Mouse (Mus musculus) ES-E14 (cell line): Measurements from ENCODE around the gene Ube2o. TPM values are rescaled to one million over a fixed set of nuclear protein-coding genes. Genes with fewer than 3 reads are reported as not detected.

Source experiments
- DNase-seq: peaks from one replicate; pipeline ENCODE4 v3.0.0-alpha.2; 2013; ENCODE audit warnings: low read depth, low spot score
- H3K27ac ChIP-seq: 2 replicates; pipeline ENCODE4 v1.5.1; 2012; ENCODE audit warnings: low read depth, mild to moderate bottlenecking, low read length, moderate library complexity, mixed read lengths; ENCODE audit not compliant: poor library complexity, insufficient read depth, severe bottlenecking
- H3K36me3 ChIP-seq: 2 replicates; pipeline ENCODE4 v1.6.1; 2012; ENCODE audit warnings: mild to moderate bottlenecking, low read length, moderate library complexity, mixed read lengths; ENCODE audit not compliant: control insufficient read depth, poor library complexity, insufficient read depth, severe bottlenecking
- H3K4me1 ChIP-seq, 2 experiments: fragments of 150-350 bp in 1 of 2; sonication (generic) in 1 of 2; 2 replicates each; pipeline ENCODE4 v1.6.1; 2012; ENCODE audit warnings: low read length in 2 of 2, mild to moderate bottlenecking in 1 of 2, mixed read lengths in 1 of 2; ENCODE audit not compliant: control insufficient read depth in 2 of 2, insufficient read depth in 2 of 2, poor library complexity in 1 of 2
- H3K4me3 ChIP-seq, 2 experiments: fragments of 150-350 bp in 1 of 2; sonication (generic) in 1 of 2; 2 replicates each; pipeline ENCODE4 v1.5.1; 2012; ENCODE audit warnings: low read length in 2 of 2, low read depth in 1 of 2, mild to moderate bottlenecking in 1 of 2, mixed read lengths in 1 of 2; ENCODE audit not compliant: insufficient read depth in 1 of 2, poor library complexity in 1 of 2, severe bottlenecking in 1 of 2
- H3K9ac ChIP-seq: 2 replicates; pipeline ENCODE4 v1.6.1; 2012; ENCODE audit warnings: low read depth, mild to moderate bottlenecking, low read length, mixed read lengths; ENCODE audit not compliant: poor library complexity, insufficient read depth, severe bottlenecking
- H3K9me3 ChIP-seq: fragments of 150-350 bp; sonication (generic); 2 replicates; pipeline ENCODE4 v1.6.1; 2012; ENCODE audit warnings: low read depth, mild to moderate bottlenecking, low read length; ENCODE audit not compliant: control insufficient read depth, insufficient read depth
- CHD2 ChIP-seq: IDR thresholded peaks from 2 replicates; pipeline ENCODE4 v1.6.1; 2014; ENCODE audit warnings: mild to moderate bottlenecking, low read depth, low read length, inconsistent platforms
- HCFC1 ChIP-seq: IDR thresholded peaks from 2 replicates; pipeline ENCODE4 v1.6.1; 2012; ENCODE audit warnings: low read length, inconsistent platforms, borderline replicate concordance; ENCODE audit not compliant: insufficient read depth
- MAFK ChIP-seq: IDR thresholded peaks from 2 replicates; pipeline ENCODE4 v1.6.1; 2014; ENCODE audit warnings: mild to moderate bottlenecking, low read depth, low read length, inconsistent platforms; ENCODE audit not compliant: insufficient read depth
- ZC3H11A ChIP-seq: IDR thresholded peaks from 2 replicates; pipeline ENCODE4 v1.6.1; 2012; ENCODE audit warnings: low read depth, mild to moderate bottlenecking, inconsistent platforms, low read length, borderline replicate concordance
- ZNF384 ChIP-seq: IDR thresholded peaks from 2 replicates; pipeline ENCODE4 v1.6.1; 2012; ENCODE audit warnings: low read depth, low read length, inconsistent platforms
- in situ Hi-C, 2 experiments: fragments of 600-800 bp; cut with MboI; formaldehyde crosslinking; loops; one replicate each; pipeline ENCODE4 v1.15.1; 2025; ENCODE audit warnings: low sequenced_read_pairs in 2 of 2, inconsistent platforms in 1 of 2; ENCODE audit not compliant: unreplicated experiment in 2 of 2
- total RNA-seq: library from RNA; depleted of rRNA; stranded (reverse); fragments of 300-350 nt; gene quantifications from 2 replicates; pipeline ENCODE4 v1.2.3, GENCODE M21; 2012

Ube2o gene
- total RNA-seq, 1 experiment: 45.2 TPM

- in situ Hi-C loops: no loop called here
- Histone ChIP-seq H3K4me3 (no peak overlapping the region), H3K27ac (no peak overlapping the region), H3K9ac (no peak overlapping the region), H3K36me3 (no peaks in the 10 kb centered on the region), H3K9me3 (no peaks in the 10 kb centered on the region), H3K4me1 (peaks cover 7 to 31% of the 10 kb centered on the region in 2 experiments)
- TF ChIP-seq ZNF384: no peak
- no peak for TF ChIP-seq CHD2
- no peak for TF ChIP-seq MAFK
- TF ChIP-seq ZC3H11A: no peak
- TF ChIP-seq HCFC1: no peak
- DNase-seq: no peak
Observed at GRCm38 (mm10) chr11:116589020-116589531, 7.8 kb upstream of the Ube2o start.

GRCm38 (mm10) chr11:116586801-116587631 lies 5.8 kb upstream of the Ube2o start:
- no peaks in the 10 kb centered on the region for H3K36me3 ChIP-seq
- TF ChIP-seq HCFC1: no peak
- no peak for TF ChIP-seq ZNF384
- TF ChIP-seq MAFK: 0 out of 2 replicates have a peak, but pooled peaks have one; percentile 2
- TF ChIP-seq ZC3H11A: no peak
- TF ChIP-seq CHD2: no peak
- H3K4me3 ChIP-seq: peak overlapping the region; percentile 44 to 54; a peak in 3 of 4 replicates
- peak; percentile 80 for DNase-seq
- H3K4me1 ChIP-seq: peaks cover 7 to 28% of the 10 kb centered on the region in 2 experiments
- H3K9ac ChIP-seq: peak overlapping the region; percentile 41; the same call in 1 of the 2 replicates
- H3K9me3 ChIP-seq: no peaks in the 10 kb centered on the region
- peak overlapping the region; percentile 90; the same call in 1 of the 2 replicates for H3K27ac ChIP-seq
- in situ Hi-C loops: no loop called here

- Histone ChIP-seq H3K4me1 (peaks cover 7 to 26% of the 10 kb centered on the region in 2 experiments), H3K9me3 (no peaks in the 10 kb centered on the region), H3K27ac (peak within 1 kb of the TSS; percentile 90), H3K4me3 (peak within 1 kb of the TSS; percentile 44 to 54; a peak in 3 of 4 replicates), H3K36me3 (no peaks in the 10 kb centered on the region), H3K9ac (peak within 1 kb of the TSS; percentile 50; the same call in 1 of the 2 replicates)
- TF ChIP-seq ZNF384 (no peak), MAFK (no peak), HCFC1 (no peak), CHD2 (no peak), ZC3H11A (no peak)
- in situ Hi-C loops: no loop called here
- no peak for DNase-seq
Observed at GRCm38 (mm10) chr11:116586310-116586709, 5.1 kb upstream of the Ube2o start, which contains the start of gene Aanat. Aanat (plus strand) TSS chr11:116586432.

- H3K4me1 ChIP-seq: peaks cover 7 to 24% of the 10 kb centered on the region in 2 experiments
- in situ Hi-C loops: no loop called here
- peak overlapping the region; percentile 90 for H3K27ac ChIP-seq
- no peak overlapping the region for H3K4me3 ChIP-seq
- H3K9ac ChIP-seq: peak overlapping the region; percentile 50; the same call in 1 of the 2 replicates
- no peak for DNase-seq
- H3K36me3 ChIP-seq: no peaks in the 10 kb centered on the region
- H3K9me3 ChIP-seq: no peaks in the 10 kb centered on the region
- TF ChIP-seq HCFC1 (no peak), MAFK (no peak), CHD2 (no peak), ZC3H11A (no peak), ZNF384 (no peak)
Observed at GRCm38 (mm10) chr11:116585682-116586081, 4.4 kb upstream of the Ube2o start.
